Mouse (Mus musculus) spleen, postnatal 4 days (tissue): ENCODE data around the gene Mpc1.
"Not testable (repeated sequence)": the region's sequence is repeated elsewhere in the genome, so short reads cannot be mapped to it uniquely, and the experiment has no call there.

Experiments used
- DNase-seq, 2 experiments: peaks; one replicate each; pipeline ENCODE4 v3.0.0; 2022; ENCODE audit warnings: low spot score in 2 of 2

Mpc1 gene

DNA sequence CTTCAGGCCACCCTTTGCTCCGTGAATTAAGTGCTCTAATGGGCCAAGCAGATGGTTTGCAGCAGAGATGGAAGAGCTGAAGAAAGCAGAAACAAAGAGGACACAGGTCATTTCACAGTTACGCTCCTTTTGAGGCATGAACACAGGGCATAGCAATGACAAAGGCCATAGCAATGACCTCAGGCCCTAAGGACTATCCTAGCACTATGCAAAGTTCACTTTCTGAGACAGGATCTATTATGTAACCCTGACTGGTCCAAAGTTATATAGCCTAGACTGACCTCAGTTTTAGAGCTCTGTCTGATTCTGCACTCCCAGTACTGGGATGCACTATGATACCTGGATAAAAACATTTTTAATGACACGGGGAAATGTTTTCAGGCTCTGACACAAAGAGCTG is 4.3 kb upstream of the Mpc1 start:
- no peak for DNase-seq

DNA sequence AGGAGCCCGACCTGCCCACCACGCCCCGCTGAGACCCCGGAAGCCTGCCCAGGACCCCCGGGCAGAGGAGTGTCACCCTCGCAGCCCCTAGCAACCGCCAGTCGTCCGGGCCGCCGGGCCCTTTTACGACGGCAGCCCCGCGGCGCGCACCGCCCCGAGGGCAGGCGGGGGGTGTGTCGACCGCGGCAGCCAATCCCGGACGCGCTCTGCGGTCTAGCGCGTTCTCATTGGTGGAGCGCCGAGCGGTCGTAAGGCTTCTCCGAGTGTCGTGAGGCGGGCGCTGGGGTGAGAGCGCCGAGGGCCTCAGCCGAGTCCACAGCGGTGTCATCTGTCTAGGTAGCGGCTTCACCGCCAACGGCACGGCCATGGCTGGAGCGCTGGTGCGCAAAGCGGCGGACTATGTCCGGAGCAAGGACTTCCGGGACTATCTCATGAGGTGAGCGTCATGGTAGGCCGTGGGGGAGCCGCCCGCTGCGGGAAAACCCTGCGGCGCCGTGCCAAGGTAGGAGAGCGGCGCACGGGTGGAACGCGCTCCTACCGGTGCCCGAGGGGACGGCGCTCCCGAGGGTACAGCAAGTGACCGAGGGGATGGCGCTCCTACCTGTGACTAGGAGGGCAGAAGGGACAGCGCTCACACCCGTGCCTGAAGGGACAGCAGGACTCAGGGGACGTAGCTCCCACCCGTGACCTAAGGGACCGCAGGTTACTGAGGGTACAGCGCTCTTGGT is 986 bp downstream of the Mpc1 start:
- peak; percentile 95 to 97 for DNase-seq

DNA sequence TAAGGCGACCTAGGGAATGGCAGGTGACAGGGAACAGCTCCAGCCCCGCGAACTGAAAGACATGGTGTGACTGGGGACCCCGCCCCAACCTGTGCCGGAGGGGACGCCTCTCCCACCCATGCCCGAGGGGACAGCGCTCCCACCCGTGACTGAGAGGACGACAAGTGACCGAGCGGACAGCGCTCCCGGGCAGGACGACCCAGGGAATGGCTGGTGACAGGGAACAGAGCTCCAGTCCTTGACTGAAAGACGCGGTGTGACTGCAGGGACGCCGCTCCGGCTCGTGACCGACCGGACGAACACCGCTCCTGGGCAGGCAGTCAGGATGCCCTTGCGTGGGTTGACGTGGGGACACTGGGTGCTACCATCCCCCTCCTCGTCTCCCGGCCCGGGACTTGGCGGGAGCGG is 1.6 kb downstream of the Mpc1 start:
- DNase-seq, result peak in 1 of 2 experiments; percentile 77

DNA sequence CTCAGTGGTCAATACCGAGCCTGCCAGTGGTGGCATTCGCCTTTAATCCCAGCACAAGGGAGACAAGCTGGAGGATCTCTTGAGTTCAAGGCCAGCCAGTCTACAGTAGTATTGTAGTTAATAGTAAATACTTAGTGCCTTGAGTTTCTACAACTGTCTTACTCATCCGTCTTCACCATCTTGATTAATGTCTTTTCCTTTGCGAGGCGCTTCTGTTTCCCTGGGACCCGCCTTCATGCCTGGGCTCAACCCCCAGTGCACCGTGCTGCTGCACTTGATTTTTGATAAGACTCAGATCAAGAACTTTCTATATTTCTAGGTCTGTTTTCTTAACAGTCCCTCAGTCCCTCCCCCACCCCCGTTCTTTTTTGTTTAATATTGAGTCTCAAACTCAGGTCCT is 2.4 kb downstream of the Mpc1 start:
- DNase-seq, result no peak

DNA sequence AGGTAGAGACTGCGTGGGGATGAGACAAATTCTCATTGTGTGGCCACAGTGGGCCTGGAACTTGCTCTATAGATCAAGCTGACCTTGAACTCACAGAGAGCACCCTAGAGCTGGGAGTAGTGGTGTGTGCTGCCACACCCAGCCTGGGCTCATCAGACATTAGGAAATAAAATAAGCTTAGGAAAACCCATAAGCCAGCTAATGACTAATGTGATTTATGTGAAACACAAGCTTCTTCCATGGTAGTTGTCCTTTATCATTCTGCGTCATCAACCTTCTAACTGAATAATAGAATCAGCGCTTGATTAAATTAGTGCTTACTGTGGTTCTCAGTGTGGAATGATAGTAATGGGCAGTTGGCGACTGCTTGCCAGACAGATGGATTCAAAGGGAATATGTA is 4.3 kb downstream of the Mpc1 start:
- no peak for DNase-seq

DNA sequence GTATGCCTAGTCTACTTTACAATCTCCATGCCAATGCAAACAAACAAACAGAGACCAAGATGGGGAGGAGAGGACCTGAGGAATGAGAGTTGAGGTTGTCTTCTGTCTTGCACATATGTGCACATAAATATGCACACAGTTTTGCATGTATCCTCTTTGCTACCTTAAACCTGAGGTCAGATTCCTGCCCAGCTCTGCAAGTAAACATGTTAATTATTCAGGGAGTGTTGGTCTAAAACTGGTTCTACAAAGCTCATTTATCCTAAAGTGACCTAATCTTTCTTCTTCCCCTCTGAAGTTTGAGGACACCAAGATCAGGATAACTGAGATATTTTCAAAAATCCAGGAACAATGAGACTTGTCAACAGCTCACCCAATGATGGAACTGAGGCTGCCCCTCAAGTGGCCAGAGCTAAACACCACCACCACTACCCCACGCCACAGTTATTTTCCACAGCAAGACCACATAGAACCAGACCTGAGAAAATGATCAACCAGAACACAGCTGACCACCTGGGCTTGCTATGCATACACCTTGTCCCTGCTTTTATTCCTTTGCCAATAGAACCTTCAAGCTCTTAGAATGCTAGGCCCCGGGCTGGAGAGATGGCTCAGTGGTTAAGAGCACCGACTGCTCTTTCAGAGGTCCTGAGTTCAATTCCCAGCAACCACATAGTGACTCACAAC is 7.4 kb downstream of the Mpc1 start:
- no peak for DNase-seq

DNA sequence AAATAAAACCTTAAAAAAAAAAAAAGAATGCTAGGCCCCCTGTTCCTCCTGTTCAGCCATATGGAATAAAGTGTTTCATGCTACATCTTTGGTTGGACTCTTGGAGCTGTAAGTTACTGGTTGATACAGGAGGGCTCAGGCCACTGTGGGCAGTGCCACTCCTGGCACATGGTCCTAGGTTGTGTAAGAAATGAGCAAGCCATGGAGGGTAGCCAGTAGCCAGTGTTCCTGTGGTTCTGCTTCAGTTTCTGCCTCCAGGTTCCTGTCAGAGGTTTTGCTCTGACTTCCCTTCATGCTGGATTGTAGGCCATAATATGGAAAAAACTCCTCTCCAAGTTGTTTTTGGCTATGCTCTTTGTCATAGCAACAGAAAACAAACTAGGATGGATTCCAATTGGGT is 8.0 kb downstream of the Mpc1 start:
- no peak for DNase-seq

DNA sequence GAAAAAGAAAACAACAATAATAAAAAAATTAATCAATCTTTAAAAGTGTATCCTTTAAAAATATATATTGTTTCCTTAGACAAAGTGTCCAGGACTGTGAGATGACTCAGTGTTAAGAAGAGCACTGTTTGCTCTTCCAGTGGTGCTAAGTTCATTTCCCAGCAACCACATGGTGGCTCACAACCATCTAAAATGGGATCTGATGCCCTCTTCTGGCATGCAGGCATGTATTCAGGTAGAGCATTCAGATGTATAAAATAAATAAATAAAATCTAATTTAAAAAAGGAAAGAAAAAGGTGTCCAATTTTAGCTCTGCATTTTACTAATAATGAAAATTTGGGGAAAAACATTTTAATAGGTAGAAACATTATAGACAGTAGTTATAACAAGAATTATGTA is 13.1 kb downstream of the Mpc1 start:
- DNase-seq, result no peak

DNA sequence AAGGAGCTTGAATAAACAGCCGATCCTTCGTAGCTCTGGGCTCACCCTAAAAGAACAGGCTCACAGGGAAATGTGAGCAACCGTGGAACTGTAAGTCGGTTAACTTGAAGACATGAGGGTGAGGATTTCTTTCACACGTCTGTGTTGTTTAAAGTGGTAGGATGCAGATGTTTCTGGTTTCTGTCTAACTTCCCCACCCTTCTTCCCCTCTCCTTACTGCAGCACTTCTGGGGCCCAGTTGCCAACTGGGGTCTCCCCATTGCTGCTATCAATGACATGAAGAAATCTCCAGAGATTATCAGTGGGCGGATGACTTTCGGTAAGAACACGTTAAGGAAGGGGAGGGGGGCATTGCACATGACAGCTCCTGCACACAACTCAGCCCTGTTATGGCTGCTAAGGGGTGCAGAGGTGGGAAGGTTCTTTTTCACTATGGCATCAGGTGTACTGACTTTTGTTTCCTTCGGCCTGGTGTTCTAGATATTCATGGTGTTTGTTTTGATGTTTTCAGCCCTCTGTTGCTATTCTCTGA is 13.7 kb downstream of the Mpc1 start:
- DNase-seq, result no peak

DNA sequence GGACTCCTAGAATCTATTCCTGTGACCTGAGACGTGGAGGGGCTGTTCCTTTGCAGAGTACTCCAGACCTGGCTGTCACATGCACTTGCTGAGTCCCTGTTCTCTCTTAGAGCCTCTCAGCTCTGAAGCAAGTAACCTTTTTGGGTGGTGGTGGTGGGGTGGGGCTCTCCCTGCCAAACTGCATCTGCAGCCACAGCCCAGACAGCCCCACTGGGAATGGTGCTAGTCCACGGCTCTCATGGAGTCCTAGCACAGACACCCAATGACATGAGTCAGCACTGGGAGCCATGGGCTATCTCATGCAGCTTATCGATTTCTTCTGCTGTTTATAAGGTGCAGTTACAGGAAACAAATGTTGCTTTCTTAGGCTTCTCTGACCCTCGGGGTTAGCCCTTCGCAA is 15.0 kb downstream of the Mpc1 start:
- no peak for DNase-seq

DNA sequence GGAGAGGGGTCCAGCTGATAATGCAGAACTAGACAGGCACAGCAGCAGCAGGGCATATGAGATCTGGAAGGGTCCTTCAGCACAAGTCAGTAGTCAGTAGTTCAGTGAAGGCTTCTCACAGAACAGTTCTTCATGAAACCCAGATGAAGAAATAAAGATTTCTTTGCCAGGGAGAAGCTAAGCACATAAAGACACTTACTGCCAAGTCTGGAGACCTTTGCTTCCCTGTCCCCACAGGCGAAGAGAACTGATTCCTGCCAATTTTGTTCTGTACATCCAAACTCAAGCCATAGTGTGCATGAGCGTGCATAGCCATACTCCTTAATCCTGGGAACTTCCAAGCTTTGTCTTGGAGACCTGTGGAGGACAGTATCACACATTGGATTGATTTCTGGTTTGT is 15.6 kb downstream of the Mpc1 start:
- DNase-seq, result no peak

DNA sequence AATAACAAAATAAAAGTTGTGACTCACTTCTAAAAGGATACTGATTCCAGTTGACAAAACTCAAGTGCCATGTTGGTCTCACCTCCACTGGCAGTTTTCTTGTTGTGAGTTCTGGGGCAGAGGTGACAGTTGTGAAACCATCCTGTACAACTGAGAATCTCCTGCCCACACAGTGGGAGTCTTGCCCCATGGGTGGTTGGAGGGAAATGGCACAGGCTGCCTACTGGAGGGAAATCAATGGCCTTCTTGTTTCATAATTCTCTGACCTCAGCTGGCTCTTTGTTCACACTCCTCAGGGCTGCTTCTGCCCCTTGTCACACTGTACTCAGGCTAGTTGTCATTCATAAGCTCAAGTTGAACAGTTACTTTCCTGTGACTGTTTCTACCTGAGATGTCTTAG is 16.8 kb downstream of the Mpc1 start:
- DNase-seq, result no peak

DNA sequence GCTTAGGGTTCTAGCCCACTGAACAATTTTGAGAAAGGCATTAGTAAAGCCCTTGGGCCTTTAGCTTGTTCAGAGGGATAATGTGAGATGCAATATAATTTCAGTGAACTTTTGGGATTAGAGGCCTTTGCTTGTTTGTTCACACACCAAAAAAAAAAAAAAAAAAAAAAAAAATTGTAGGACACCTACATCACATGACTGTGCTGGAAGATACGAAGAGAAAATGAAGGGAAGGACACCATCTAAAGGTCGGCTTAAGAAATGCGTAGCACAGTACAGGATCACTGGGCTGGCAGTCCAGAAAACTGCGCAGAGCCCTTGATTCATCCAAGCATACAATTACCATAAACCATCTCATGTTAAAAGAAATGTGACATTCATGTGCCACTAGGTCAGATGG is 18.8 kb downstream of the Mpc1 start:
- DNase-seq, result no peak

DNA sequence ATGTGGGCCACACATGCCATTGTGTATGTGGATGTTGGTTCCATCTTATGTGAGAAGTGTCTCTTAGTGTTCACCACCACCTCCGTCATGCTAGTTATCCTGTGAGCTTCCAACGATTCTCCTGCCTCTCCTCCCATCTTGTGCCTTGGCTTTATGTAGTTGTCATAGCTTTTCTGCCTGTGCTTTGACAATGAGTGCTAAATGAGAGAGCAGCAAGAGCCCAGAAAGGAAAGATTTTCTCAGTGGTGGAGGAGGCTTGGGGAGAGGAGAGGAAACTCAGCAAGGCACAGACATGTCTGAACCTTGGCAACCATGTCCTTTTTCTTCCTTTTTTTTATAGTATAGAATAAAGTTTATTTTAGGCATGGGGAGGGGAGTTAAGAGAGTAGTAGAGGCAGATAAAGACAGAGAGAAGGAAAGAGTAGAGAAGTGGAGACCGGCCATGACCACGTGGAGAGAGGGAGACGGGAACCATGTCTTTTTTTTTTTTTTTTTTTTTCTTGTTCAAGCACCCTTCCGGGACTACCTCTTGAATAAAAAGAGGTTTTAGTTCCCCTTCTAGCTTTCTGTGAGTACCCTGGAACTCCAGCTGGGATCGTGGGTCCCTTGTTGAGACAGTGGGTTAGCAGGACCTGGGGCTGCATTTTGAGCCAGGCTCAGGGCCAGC is 20.2 kb downstream of the Mpc1 start:
- DNase-seq, result no peak

DNA sequence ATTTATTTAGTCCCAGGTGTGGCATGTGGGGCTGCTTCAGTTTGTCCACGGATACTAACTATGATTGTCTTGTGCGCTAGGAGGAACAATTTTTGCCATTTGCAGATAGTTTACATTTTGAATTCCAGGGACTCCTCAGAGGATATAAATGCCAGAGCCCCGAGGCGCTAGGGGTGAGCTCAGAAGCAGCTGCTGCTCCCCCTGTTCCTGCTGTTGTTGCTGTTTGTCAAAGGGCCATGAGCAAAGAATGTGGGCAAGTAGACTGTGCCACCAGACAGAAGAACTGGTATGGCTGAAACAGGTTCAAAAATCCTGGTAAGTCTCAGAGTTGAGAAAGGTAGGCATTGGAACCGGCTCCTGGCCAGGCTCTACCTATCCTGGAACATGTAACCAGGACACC is 21.0 kb downstream of the Mpc1 start:
- no peak for DNase-seq

DNA sequence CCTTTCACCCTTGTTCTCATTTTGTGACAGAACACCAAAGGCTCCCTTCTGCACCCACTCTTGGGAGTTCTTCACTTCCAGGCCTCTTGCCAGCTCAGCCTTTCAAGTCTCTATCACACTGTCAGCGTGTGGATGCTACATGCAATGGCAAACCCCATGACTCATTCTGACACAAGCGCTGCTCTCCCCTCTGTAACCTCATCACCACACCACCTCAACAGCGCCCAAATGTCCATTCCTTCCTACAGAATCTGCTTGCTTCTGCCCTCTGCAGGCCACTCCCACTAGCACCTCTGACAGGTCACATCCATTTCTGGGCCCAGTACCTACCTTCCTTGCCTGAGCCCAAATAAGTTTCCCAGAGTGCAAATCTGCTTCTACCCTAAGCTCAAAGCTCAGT is 23.1 kb downstream of the Mpc1 start:
- DNase-seq, result no peak

DNA sequence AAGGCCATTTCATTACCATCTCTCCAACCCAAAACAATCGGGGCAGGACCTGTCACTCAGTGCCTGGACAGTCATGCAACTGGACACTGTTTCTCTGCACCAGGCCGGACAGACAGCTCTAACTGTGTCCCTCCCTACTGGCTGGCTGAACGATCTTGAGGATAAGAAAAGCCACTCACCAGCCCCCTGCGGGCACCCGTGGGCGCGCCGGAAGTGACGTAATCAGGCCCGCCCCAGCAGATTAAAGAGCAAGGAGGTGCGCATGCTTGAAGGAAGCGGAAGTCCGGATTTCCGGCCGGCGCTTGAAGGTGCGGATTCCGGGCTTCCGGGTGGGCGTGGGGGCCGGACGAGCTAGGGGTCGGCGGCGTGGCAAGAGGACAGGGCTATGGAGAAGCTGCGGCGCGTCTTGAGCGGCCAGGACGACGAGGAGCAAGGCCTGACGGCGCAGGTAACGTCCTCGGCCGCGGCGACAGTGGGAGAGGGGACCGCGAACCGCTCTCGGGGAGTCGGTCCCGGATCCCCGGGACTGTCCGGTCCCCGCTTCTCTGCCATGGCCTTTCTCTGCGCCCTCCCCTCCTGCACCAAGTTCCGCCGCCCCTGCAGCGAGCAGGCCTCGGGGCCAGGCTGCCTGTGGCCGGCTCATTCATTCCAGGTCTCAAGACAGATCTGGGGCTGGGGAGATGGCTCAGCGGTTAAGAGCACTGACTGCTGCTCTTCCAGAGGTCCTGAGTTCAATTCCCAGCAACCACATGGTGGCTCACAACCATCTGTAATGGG is 28.3 kb downstream of the Mpc1 start, which contains the start of gene Sft2d1:
Gene Sft2d1 (plus strand): TSS at position 265 of the 777 bp plus-strand sequence.
- DNase-seq, result peak; percentile 92 to 97

DNA sequence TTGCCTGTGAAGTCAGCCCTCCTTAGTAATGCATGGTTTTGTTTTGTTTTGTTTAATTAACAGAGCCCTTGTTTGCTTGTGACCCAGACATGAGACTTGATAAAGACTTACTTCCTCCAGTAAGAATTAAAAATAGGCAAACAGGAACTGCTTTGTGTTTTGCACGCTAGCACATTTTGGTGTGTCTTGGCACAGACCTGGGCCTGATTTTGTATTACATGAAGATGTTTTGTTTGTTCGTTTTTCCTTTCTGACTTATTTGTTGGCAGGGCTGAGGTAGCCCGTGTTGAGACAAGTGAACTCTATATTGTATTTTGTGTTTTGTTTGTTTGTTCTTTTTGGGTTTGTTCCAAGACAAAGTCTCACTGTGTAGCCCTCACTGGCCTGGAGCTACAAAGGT is 29.0 kb downstream of the Mpc1 start:
- no peak for DNase-seq

DNA sequence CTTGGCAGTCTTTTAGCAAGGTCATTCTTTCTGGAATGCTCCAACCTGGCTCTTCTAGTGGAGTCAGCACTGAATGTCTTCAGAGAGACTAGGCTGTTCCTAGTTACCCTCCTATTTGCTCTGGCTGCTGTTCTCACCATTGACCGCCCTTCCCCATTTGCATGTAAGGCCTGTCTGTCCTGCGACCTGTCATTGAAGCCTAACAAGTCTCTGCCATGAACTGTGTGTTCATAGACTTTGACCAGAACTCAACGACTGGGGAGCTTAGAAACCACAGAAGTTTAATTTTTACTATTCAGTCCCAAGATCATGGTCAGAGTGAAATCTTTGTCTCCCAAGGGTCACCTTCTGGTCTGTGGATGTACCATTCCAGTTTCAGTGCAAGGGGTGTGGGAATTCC is 31.3 kb downstream of the Mpc1 start:
- no peak for DNase-seq

DNA sequence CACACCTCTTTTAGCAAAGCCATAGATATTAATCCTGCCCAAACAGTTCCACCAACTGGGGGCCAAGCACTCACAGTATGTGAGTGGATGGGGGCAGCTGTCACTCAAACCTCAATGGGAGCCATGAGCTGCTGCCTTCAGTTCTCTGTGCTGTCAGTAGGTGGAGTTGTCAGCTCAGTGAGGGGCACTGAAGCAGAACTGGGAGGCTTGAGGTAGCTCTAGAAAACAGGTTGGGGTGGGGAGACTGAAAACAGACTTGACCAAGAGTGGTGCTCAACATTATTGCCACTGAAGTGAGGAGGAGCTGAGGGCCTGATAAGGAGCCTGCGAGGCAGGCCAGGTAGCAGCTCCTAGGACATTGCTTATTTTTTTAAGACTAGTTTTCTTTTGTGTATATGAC is 33.5 kb downstream of the Mpc1 start:
- no peak for DNase-seq

DNA sequence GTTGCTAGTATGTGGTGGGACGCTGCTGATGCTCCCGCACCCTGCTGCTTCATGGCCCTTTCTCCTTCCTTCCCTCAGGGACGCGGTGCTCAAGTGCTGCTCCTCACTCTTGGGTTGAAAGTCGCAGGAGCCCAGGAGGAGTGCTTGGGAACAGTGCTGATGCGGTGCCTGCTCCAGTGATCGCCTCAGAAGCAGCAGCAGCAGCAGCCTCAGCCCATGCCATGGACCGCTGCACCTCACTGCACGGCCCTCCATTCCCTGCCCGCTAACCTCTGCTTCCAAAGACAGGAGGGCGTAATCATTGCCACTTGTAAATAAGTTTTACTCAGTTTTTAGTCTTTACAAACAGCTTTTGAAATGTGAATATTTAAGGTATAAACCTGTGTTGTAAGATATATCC is 44.2 kb downstream of the Mpc1 start:
- not testable (repeated sequence) for DNase-seq
